Mouse (Mus musculus): ENCODE measurements around the gene Dph6. TPM values are rescaled to one million over a fixed set of nuclear protein-coding genes. Genes with fewer than 3 reads are reported as not detected.
A peak's percentile ranks its signal among the peaks of the same experiment; 100 is the strongest.

Dph6 gene
- 30.0 and 32.8 TPM in 2 replicates for polyA plus RNA-seq (2014; fragmentation: Nextera tagmentation; extraction: Ambion mirVana)

DNA sequence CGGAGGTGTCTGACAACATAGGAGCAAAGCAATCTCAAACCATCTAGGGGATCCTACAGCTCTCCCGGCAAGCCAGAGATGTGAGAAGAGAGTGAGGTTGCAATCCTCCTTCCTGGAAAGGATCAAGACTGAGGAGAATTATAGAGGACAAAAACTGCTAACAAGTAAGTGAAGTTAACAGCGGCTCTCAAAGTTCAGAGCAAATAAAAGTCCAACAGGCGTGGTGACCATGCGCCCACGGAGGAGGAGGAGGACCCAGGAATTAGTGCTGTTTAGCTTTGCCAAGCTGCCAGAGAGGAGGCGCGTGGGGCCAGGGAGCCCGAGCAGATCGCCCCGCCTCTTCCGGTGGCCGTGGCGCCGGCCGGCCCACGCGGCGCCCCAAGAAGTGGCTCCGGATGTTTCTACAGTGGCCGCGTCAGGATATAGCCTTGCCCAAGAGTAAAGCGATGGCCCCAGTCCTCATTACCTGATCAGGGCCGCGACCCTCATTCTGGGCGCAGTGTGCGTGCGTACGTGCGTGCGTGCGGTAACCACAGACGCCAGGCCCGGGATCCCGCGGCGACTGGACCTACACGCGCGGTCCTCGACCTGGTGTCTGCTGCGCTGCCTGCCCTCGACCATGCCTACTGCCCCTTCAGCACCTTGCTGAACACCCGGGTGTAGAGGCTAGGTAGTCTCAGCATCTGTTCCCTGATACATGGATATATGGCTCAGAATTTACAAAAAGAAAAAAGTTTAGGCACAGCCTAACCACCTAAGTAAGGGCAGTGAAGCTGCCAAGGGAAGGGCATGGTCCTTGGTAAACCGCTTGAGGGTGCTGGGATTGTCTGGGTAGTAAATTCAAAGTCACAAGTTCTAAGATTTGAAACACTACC lies at the start of gene Dph6:
TSS of gene Dph6 (minus strand) at position 600 of the 875 bp plus-strand sequence.
- H3K4me3 ChIP-seq (ENCODE audit: low read depth, low read length) = peak within 1 kb of the TSS; percentile 57
- peak within 1 kb of the TSS; percentile 52 for H3K4me2 ChIP-seq (replicated peaks; ENCODE audit: low read depth, low read length)
- H3K27me3 ChIP-seq (ENCODE audit: control insufficient read depth, insufficient read depth, low read length) = no peaks in the 10 kb centered on the region
- H3K9ac ChIP-seq (replicated peaks; ENCODE audit: low read depth, low read length) = peak within 1 kb of the TSS; percentile 63
- H3K27ac ChIP-seq (ENCODE audit: low read length) = peak within 1 kb of the TSS; percentile 93
- no peaks in the 10 kb centered on the region for H3K9me3 ChIP-seq (ENCODE audit: control insufficient read depth, low read depth, low read length)
- WGBS = under 1% methylated on average over 45 of the region's 45 CpGs
- H3K36me3 ChIP-seq (ENCODE audit: control insufficient read depth, insufficient read depth, low read length) = no peaks in the 10 kb centered on the region
- peak; percentile 95 for ATAC-seq (ENCODE audit: insufficient number of reproducible peaks, insufficient read depth, low FRiP score, low read depth)
- no peaks in the 10 kb centered on the region for H3K4me1 ChIP-seq (ENCODE audit: control insufficient read depth, insufficient read depth, low read length)

GRCm38 (mm10) chr2:114700966-114701685 lies 46.4 kb upstream of the Dph6 start:
- ATAC-seq (ENCODE audit: insufficient number of reproducible peaks, insufficient read depth, low FRiP score, low read depth) = peak; percentile 23; the same call in 1 of the 2 replicates
- Histone ChIP-seq H3K4me2 (replicated peaks; ENCODE audit: low read depth, low read length) (no peak overlapping the region), H3K4me1 (ENCODE audit: control insufficient read depth, insufficient read depth, low read length) (no peaks in the 10 kb centered on the region), H3K9ac (replicated peaks; ENCODE audit: low read depth, low read length) (no peak overlapping the region), H3K4me3 (ENCODE audit: low read depth, low read length) (no peak overlapping the region), H3K27ac (ENCODE audit: low read length) (no peak overlapping the region), H3K27me3 (ENCODE audit: control insufficient read depth, insufficient read depth, low read length) (no peaks in the 10 kb centered on the region), H3K36me3 (ENCODE audit: control insufficient read depth, insufficient read depth, low read length) (no peaks in the 10 kb centered on the region), H3K9me3 (ENCODE audit: control insufficient read depth, low read depth, low read length) (no peaks in the 10 kb centered on the region)
- WGBS = 40% methylated on average over 2 of the region's 2 CpGs

- Histone ChIP-seq H3K27me3 (ENCODE audit: control insufficient read depth, insufficient read depth, low read length) (no peaks in the 10 kb centered on the region), H3K9me3 (ENCODE audit: control insufficient read depth, low read depth, low read length) (no peaks in the 10 kb centered on the region), H3K4me1 (ENCODE audit: control insufficient read depth, insufficient read depth, low read length) (no peaks in the 10 kb centered on the region), H3K4me2 (replicated peaks; ENCODE audit: low read depth, low read length) (no peak overlapping the region), H3K27ac (ENCODE audit: low read length) (no peak overlapping the region), H3K9ac (replicated peaks; ENCODE audit: low read depth, low read length) (no peak overlapping the region), H3K36me3 (ENCODE audit: control insufficient read depth, insufficient read depth, low read length) (no peaks in the 10 kb centered on the region), H3K4me3 (ENCODE audit: low read depth, low read length) (no peak overlapping the region)
- WGBS = 60% methylated on average over 2 of the region's 2 CpGs
- no peak for ATAC-seq (ENCODE audit: insufficient number of reproducible peaks, insufficient read depth, low FRiP score, low read depth)
These were observed 36.8 kb upstream of the Dph6 start for GRCm38 (mm10) chr2:114691607-114692006.

DNA sequence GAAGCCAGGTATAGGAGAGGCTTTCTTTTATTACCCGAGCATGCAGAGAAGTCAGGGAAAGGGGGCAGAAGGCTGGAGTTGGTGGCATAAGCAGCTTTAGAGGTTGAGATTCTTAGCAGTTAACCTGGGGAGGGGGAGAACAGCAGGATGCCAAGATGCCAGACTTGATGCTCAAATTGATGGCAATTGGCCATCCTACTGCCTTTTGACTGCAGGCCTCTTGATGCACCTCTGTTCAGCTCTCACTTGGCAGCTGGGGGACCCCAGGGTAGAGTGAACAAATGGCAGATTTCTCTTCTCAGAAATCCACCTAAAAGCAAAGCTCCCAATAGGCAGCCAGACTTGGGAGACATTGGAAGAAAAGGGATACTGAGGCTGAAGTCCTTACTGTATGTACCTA lies 32.7 kb upstream of the Dph6 start:
- Histone ChIP-seq H3K27me3 (ENCODE audit: control insufficient read depth, insufficient read depth, low read length) (no peaks in the 10 kb centered on the region), H3K27ac (ENCODE audit: low read length) (no peak overlapping the region), H3K4me3 (ENCODE audit: low read depth, low read length) (no peak overlapping the region), H3K36me3 (ENCODE audit: control insufficient read depth, insufficient read depth, low read length) (no peaks in the 10 kb centered on the region), H3K4me2 (replicated peaks; ENCODE audit: low read depth, low read length) (no peak overlapping the region), H3K9ac (replicated peaks; ENCODE audit: low read depth, low read length) (no peak overlapping the region), H3K9me3 (ENCODE audit: control insufficient read depth, low read depth, low read length) (no peaks in the 10 kb centered on the region), H3K4me1 (ENCODE audit: control insufficient read depth, insufficient read depth, low read length) (no peaks in the 10 kb centered on the region)
- WGBS = 71% methylated on average over 1 of the region's 1 CpGs
- no peak for ATAC-seq (ENCODE audit: insufficient number of reproducible peaks, insufficient read depth, low FRiP score, low read depth)

DNA sequence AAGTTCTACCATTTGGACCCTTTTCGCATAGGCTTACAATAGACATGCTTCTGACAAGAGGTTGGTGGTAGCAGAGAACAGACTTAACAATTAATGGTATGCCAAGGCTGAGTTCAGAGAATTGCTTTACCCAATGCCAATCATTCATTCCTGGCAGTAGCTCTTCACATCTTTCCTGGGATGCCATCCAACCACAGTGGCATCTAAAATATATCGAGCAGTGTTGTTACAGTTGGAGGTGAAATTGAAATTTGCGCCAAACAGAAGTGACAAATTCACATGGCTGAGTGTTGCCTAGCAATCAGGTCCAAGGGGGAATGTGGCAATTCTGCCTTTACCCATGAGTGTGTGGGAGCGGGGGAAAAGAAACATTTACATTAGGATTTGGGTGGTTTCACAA lies 32.3 kb upstream of the Dph6 start:
- H3K36me3 ChIP-seq (ENCODE audit: control insufficient read depth, insufficient read depth, low read length) = no peaks in the 10 kb centered on the region
- no peaks in the 10 kb centered on the region for H3K9me3 ChIP-seq (ENCODE audit: control insufficient read depth, low read depth, low read length)
- no peak for ATAC-seq (ENCODE audit: insufficient number of reproducible peaks, insufficient read depth, low FRiP score, low read depth)
- H3K4me1 ChIP-seq (ENCODE audit: control insufficient read depth, insufficient read depth, low read length) = no peaks in the 10 kb centered on the region
- H3K27me3 ChIP-seq (ENCODE audit: control insufficient read depth, insufficient read depth, low read length) = no peaks in the 10 kb centered on the region
- no peak overlapping the region for H3K4me2 ChIP-seq (replicated peaks; ENCODE audit: low read depth, low read length)
- H3K27ac ChIP-seq (ENCODE audit: low read length) = no peak overlapping the region
- H3K9ac ChIP-seq (replicated peaks; ENCODE audit: low read depth, low read length) = no peak overlapping the region
- WGBS = 78% methylated on average over 4 of the region's 4 CpGs
- H3K4me3 ChIP-seq (ENCODE audit: low read depth, low read length) = no peak overlapping the region

DNA sequence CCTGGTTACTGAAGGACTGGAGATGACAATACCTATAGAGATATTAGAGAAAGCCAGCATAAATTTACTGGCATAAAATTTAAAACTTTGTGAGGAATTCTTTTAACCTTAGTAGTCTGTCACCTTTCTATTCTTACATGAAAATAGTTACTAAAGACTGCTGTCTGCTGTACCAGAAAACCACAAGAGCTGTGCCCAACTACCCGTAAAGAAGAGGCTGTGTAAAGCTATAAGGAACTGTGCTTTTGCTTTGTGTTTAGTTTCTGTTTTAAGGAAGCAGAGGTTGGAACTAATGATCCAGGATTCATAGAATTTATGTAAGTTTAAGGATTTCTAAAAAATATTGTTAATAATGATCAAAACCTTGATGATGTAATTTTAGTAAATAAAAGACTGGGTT lies 19.1 kb upstream of the Dph6 start:
- no peaks in the 10 kb centered on the region for H3K36me3 ChIP-seq (ENCODE audit: control insufficient read depth, insufficient read depth, low read length)
- H3K4me3 ChIP-seq (ENCODE audit: low read depth, low read length) = no peak overlapping the region
- WGBS = 84% methylated on average over 1 of the region's 1 CpGs
- H3K27me3 ChIP-seq (ENCODE audit: control insufficient read depth, insufficient read depth, low read length) = no peaks in the 10 kb centered on the region
- H3K9ac ChIP-seq (replicated peaks; ENCODE audit: low read depth, low read length) = no peak overlapping the region
- no peaks in the 10 kb centered on the region for H3K4me1 ChIP-seq (ENCODE audit: control insufficient read depth, insufficient read depth, low read length)
- no peak overlapping the region for H3K4me2 ChIP-seq (replicated peaks; ENCODE audit: low read depth, low read length)
- ATAC-seq (ENCODE audit: insufficient number of reproducible peaks, insufficient read depth, low FRiP score, low read depth) = no peak
- no peaks in the 10 kb centered on the region for H3K9me3 ChIP-seq (ENCODE audit: control insufficient read depth, low read depth, low read length)
- H3K27ac ChIP-seq (ENCODE audit: low read length) = no peak overlapping the region

- Histone ChIP-seq H3K9ac (replicated peaks; ENCODE audit: low read depth, low read length) (no peak overlapping the region), H3K27me3 (ENCODE audit: control insufficient read depth, insufficient read depth, low read length) (no peaks in the 10 kb centered on the region), H3K4me3 (ENCODE audit: low read depth, low read length) (no peak overlapping the region), H3K4me1 (ENCODE audit: control insufficient read depth, insufficient read depth, low read length) (no peaks in the 10 kb centered on the region), H3K9me3 (ENCODE audit: control insufficient read depth, low read depth, low read length) (no peaks in the 10 kb centered on the region), H3K36me3 (ENCODE audit: control insufficient read depth, insufficient read depth, low read length) (no peaks in the 10 kb centered on the region), H3K27ac (ENCODE audit: low read length) (no peak overlapping the region), H3K4me2 (replicated peaks; ENCODE audit: low read depth, low read length) (no peak overlapping the region)
- 28% methylated on average over 3 of the region's 3 CpGs for WGBS
- ATAC-seq (ENCODE audit: insufficient number of reproducible peaks, insufficient read depth, low FRiP score, low read depth) = no peak
These were observed 16.2 kb upstream of the Dph6 start for GRCm38 (mm10) chr2:114670983-114671382.

- Histone ChIP-seq H3K4me1 (ENCODE audit: control insufficient read depth, insufficient read depth, low read length) (no peaks in the 10 kb centered on the region), H3K36me3 (ENCODE audit: control insufficient read depth, insufficient read depth, low read length) (no peaks in the 10 kb centered on the region), H3K27ac (ENCODE audit: low read length) (no peak overlapping the region), H3K4me2 (replicated peaks; ENCODE audit: low read depth, low read length) (no peak overlapping the region), H3K4me3 (ENCODE audit: low read depth, low read length) (no peak overlapping the region), H3K9me3 (ENCODE audit: control insufficient read depth, low read depth, low read length) (no peaks in the 10 kb centered on the region), H3K9ac (replicated peaks; ENCODE audit: low read depth, low read length) (no peak overlapping the region), H3K27me3 (ENCODE audit: control insufficient read depth, insufficient read depth, low read length) (no peaks in the 10 kb centered on the region)
- WGBS = 83% methylated on average over 2 of the region's 2 CpGs
- ATAC-seq (ENCODE audit: insufficient number of reproducible peaks, insufficient read depth, low FRiP score, low read depth) = no peak
These were observed 4.2 kb upstream of the Dph6 start for GRCm38 (mm10) chr2:114658954-114659353.

Measured in stomach, embryonic 14.5 days (tissue).